Mouse (Mus musculus): ENCODE data around the gene Gm37240.
A peak's percentile ranks its signal among the peaks of the same experiment; 100 is the strongest.

The Gm37240 gene

DNA sequence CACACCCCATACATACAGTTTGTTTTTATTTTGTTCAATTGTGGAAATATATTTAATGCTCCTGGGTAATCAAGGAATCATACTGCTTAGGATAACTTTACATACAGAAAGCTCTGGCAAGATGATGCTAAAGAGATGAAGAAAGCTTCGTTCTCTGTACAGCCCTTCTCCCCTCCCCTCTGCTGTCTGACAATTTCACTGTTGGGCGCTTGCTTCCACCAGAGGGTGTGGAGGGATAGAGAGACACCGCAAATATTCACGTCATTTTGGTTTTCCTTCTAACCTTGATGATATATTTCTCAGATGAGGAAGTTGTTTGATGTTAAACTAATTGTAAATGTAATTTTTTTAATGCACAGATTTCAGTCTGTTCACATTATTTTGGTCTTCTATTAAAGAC, 931.5 kb downstream of the Gm37240 start:
- no peak for DNase-seq (ENCODE audit: low read depth, low spot score)

DNA sequence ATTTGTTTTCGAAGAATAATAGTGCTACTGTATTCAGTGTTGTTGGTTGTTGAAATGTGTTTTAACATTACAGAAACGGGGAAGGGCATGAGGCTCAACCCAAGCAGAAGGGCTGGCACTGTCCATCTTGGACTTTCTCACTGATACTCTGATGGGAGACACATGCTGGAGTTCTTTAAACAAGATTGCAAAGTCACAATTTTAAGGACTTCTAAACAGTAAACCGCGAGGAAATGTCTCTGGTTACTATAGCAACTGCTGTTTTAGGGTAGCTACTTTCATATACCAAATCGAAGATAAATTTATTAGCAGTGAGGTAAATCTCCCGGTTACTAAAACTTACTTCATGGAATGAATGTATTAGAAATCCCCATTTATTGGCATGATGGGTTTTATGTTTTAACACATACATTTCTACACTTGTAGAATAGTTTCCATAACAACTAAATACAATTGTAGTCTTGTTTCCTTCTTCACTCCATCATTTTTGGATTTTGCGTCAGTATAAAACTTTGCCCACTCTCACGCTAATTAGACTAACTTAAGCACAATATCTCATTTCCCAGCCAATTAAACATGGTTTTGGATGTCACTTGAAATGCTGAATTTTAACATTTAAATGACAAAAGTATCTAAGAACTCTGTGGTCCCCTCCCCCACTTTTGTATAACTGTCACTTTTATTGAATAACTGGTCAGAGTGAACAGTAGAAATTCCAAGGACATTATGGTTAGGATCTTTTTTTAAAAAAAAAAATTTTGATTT, 932.1 kb downstream of the Gm37240 start:
- DNase-seq (ENCODE audit: low read depth, low spot score): no peak

DNA sequence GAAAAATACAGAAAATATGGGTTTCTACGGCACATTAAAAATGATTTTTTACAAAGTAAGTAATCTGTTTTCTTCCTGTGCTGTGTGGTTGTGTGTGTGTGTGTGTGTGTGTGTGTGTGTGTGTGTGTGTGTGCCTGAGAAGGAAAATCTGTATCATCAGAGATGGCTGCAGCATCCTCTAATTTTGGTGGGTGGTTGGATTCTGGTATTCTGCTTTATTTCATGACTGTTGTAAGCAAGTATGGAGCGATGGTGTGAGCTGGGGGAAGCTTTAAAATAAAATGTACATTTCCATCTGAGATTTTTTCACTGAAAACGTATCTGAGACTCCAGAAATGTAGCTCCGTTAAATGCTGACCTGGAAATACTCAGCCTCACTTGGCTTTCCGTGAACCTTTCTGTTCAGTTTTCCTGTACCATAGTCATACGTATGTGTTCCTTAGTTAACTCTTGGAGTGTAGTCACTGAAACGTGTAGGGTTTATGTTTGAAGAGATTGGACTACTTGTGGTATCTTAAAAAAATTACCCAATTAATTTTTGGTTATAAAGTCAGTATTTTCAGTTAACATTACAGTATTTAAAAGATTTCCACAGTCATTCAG, 934.6 kb downstream of the Gm37240 start:
- no peak for DNase-seq (ENCODE audit: low read depth, low spot score)

DNA sequence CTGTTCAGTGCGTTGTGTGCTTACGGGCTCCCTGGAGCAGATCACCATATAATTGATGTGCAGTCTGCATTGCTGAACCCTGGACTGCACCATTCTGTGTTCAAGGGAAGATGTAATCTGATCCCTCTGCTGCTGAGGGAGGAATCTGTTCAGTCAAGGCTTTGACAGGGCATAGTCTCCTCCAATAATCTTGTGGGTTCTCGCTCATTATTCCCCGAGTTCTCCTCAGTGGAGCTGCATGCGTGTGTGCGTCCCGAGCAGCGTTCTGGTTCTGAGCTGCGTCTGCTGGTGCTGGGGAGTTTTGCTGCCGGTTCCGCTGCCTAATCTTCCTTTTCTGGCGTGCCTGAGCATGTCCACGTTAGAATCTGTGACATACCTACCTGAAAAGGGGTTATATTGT, 935.2 kb downstream of the Gm37240 start:
- DNase-seq (ENCODE audit: low read depth, low spot score): peak; percentile 55

- no peak for DNase-seq (ENCODE audit: low read depth, low spot score)
These were observed 935.6 kb downstream of the Gm37240 start for GRCm38 (mm10) chr3:84951698-84952097.

DNA sequence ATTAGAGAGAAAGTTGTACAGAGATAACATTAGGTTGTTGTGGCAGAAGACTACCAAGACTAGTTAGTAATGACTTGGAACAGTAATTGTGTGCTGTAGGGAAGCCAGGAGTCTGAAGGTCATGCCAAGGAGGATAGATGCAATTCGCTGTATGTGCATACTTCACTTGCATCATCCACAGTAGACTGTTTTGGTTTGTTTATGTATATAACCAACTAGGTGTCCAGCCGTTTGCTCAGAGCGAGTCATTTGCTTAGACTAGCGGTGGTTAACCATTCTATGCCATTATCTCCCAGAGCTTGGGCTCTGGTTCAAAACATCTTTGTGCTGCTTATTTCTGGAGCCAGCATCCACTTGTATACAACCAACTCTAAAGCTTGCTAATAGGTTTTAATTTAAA, 937.9 kb downstream of the Gm37240 start:
- no peak for DNase-seq (ENCODE audit: low read depth, low spot score)

- no peak for DNase-seq (ENCODE audit: low read depth, low spot score)
These were observed 940.9 kb downstream of the Gm37240 start for GRCm38 (mm10) chr3:84946381-84946780.

- no peak for DNase-seq (ENCODE audit: low read depth, low spot score)
These were observed 942.4 kb downstream of the Gm37240 start for GRCm38 (mm10) chr3:84944933-84945332.

GRCm38 (mm10) chr3:84937360-84938355, 949.7 kb downstream of the Gm37240 start:
- no peak for DNase-seq (ENCODE audit: low read depth, low spot score)

GRCm38 (mm10) chr3:84936956-84937355, 950.4 kb downstream of the Gm37240 start:
- no peak for DNase-seq (ENCODE audit: low read depth, low spot score)

GRCm38 (mm10) chr3:84936252-84936651, 951.1 kb downstream of the Gm37240 start:
- DNase-seq (ENCODE audit: low read depth, low spot score): no peak

DNA sequence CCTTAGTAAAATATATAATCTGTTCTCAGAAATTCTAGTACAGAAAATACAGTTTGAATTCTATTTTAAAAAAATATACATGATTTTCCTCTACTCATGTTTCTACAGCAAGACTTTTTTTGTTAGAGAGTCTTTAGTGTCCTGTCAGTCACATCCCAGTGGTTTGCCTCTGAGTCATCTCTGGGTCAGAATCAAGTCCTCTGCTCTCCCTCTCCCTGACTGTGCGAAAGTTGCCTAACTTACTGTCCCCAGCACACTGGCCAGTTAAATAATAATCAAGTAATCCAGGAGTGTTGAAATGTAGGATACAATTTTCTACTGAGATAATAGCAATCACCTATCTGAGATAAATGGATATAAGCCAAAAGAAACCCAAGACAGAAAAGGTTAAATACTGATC, 951.6 kb downstream of the Gm37240 start:
- DNase-seq (ENCODE audit: low read depth, low spot score): no peak

DNA sequence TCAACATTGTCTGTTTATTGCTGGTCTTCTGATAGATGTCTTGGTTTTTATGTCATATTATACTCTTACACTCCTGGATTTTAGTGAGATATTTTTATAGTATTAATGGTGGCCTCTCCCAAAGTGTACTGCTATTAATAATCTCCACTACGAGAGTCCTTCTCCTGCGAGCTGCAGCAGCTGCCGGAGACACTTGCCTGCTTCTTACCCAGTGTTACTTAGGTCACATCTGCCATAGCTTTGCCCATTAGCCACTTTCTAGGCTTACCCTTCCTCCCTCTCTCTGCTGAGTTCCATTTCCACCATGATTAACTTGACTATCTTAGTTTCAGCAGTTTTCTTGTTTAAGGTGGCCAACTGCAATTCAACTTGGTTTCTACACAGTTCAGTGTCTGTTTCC, 956.6 kb downstream of the Gm37240 start:
- no peak for DNase-seq (ENCODE audit: low read depth, low spot score)

- DNase-seq (ENCODE audit: low read depth, low spot score): no peak
These were observed 958.1 kb downstream of the Gm37240 start for GRCm38 (mm10) chr3:84929171-84929570.

- no peak for DNase-seq (ENCODE audit: low read depth, low spot score)
These were observed 959.4 kb downstream of the Gm37240 start for GRCm38 (mm10) chr3:84927901-84928300.

- DNase-seq (ENCODE audit: low read depth, low spot score): no peak
These were observed 960.0 kb downstream of the Gm37240 start for GRCm38 (mm10) chr3:84927168-84927794.

GRCm38 (mm10) chr3:84926140-84926539, 961.2 kb downstream of the Gm37240 start:
- DNase-seq (ENCODE audit: low read depth, low spot score): no peak

- no peak for DNase-seq (ENCODE audit: low read depth, low spot score)
These were observed 962.1 kb downstream of the Gm37240 start for GRCm38 (mm10) chr3:84925229-84925628.

- no peak for DNase-seq (ENCODE audit: low read depth, low spot score)
These were observed 963.6 kb downstream of the Gm37240 start for GRCm38 (mm10) chr3:84923670-84924069.

GRCm38 (mm10) chr3:84923256-84923655, 964.1 kb downstream of the Gm37240 start:
- DNase-seq (ENCODE audit: low read depth, low spot score): no peak

DNA sequence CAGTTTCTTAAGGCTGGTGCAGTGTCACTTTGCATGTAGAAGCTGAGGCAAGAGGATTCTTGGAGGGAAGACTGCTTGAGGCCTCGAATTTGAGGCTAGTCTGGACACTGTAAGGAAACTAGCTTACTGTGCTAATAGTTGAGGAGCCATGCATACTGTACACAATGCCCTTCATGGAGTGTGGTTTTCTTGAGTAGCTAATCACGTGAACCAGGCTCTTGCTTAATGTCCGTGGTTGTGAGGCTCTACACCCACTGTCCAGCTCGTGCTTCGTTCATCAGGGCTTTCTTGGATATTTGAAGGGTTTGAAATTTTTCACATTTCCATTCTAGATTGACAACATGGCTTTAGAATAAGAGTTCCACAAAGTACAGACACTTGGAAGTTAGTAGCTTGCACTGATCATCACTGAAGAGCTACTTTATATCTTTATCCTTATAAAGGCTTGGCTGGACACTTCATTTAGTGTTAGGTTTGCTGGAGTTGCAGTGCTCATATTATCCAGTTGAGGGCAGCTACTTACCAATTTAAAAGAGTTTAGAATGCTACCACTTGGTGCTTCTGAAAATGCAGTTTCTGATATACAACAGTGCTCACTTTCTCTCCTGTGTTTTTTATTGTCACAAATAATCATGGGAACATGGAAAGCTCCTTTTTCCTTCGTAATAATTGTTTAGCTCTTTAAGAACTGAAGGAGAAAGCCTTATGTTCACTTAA, 965.5 kb downstream of the Gm37240 start:
- DNase-seq (ENCODE audit: low read depth, low spot score): no peak

Data from retina, adult 2 months (tissue).